Mouse (Mus musculus) midbrain, embryonic 15.5 days (tissue): ENCODE data around the gene Itpr1. TPM values are rescaled to one million over a fixed set of nuclear protein-coding genes. Genes with fewer than 3 reads are reported as not detected.

Source experiments
- ATAC-seq: fragments of 200-750 bp; cut with Nextera tagmentation; replicated peaks from 2 replicates; pipeline ENCODE4 v1.8.0; 2017; ENCODE audit warnings: moderate TSS enrichment
- H3K27ac ChIP-seq: fragments of 300-500 bp; sonication (generic); 2 replicates; pipeline ENCODE4 v1.5.1; 2015; ENCODE audit warnings: mild to moderate bottlenecking, inconsistent platforms
- H3K27me3 ChIP-seq: fragments of 300-500 bp; sonication (generic); replicated peaks from 2 replicates; pipeline ENCODE4 v1.6.1; 2015; ENCODE audit warnings: inconsistent platforms
- H3K36me3 ChIP-seq: fragments of 300-500 bp; sonication (generic); replicated peaks from 2 replicates; pipeline ENCODE4 v1.6.1; 2015; ENCODE audit warnings: inconsistent platforms
- H3K4me1 ChIP-seq: fragments of 300-500 bp; sonication (generic); 2 replicates; pipeline ENCODE4 v1.6.1; 2015; ENCODE audit warnings: inconsistent platforms
- H3K4me2 ChIP-seq: fragments of 300-500 bp; sonication (generic); 2 replicates; pipeline ENCODE4 v1.6.1; 2015; ENCODE audit warnings: inconsistent platforms, mild to moderate bottlenecking, moderate library complexity
- H3K4me3 ChIP-seq: fragments of 300-500 bp; sonication (generic); 2 replicates; pipeline ENCODE4 v1.5.1; 2015; ENCODE audit warnings: mild to moderate bottlenecking, inconsistent platforms
- H3K9ac ChIP-seq: fragments of 300-500 bp; sonication (generic); 2 replicates; pipeline ENCODE4 v1.6.1; 2015; ENCODE audit warnings: mild to moderate bottlenecking, inconsistent platforms
- H3K9me3 ChIP-seq: fragments of 300-500 bp; sonication (generic); 2 replicates; pipeline ENCODE4 v1.6.1; 2016; ENCODE audit warnings: inconsistent platforms
- WGBS: fragments of 180-500 bp; shearing (Covaris S2); methylation state at CpG from one replicate; pipeline ENCODE4 v1.1.7; 2015; ENCODE audit warnings: mixed read lengths; 5-methylcytosine and 5-hydroxymethylcytosine counted together
- polyA plus RNA-seq: library from polyadenylated mRNA; unstranded; fragments of >200 nt; fragmentation: Nextera tagmentation; extraction: Ambion mirVana; gene quantifications from 2 replicates; pipeline ENCODE4 v1.2.1, GENCODE M21; 2015

The Itpr1 gene
- polyA plus RNA-seq, 1 experiment from 2014 or later: 4.7 TPM

DNA sequence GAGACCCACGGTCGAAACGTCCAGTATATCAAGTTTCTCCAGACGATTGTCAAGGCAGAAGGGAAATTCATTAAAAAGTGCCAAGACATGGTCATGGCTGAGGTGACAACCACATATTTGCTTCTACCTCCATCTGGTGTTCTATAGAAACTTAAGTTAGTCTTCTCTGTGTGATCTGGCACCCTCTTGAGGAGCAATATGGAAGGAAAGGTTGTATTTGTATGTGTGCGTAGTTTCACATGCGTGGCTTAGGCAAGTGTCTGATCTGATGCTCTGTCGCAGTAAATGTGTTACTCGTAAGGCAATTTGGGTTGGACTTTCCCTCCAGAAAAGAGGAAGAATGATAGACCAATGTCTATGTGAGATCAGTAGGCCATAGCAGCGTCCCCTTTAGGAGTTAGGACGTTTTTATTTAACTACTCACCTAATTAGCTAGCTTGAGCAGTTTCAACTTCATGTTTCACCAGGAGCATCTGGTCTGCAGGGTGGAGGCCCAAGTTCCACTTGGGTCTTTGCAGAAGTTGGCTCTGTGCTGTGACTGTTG is 188.6 kb downstream of the Itpr1 start:
- WGBS: 94% methylated on average over 10 of the region's 10 CpGs
- Histone ChIP-seq H3K4me2 (no peak overlapping the region), H3K27me3 (no peaks in the 10 kb centered on the region), H3K4me1 (no peaks in the 10 kb centered on the region), H3K4me3 (no peak overlapping the region), H3K36me3 (no peaks in the 10 kb centered on the region), H3K27ac (no peak overlapping the region), H3K9me3 (no peaks in the 10 kb centered on the region), H3K9ac (no peak overlapping the region)
- ATAC-seq: no peak

DNA sequence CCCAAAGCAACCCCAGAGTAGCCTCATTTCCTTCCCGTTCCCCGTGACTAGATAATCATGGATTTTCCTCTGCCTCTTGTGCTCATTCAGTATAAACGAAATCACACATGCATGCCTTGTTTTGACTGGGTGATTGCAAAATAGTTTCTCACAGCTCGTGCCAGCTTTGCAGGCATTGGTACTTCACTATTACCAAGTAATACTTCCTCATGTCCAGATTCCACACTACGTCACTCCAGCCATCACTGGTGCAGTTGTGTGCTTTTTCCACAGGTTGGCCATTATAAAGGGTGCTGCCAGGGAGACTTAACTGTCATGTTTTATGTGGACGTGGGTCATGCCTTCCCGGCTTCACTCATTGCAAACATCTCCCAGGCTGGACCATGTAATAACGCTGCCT is 191.8 kb downstream of the Itpr1 start:
- no peaks in the 10 kb centered on the region for H3K27me3 ChIP-seq
- WGBS: 91% methylated on average over 8 of the region's 8 CpGs
- H3K4me1 ChIP-seq: no peaks in the 10 kb centered on the region
- no peaks in the 10 kb centered on the region for H3K9me3 ChIP-seq
- H3K27ac ChIP-seq: no peak overlapping the region
- H3K36me3 ChIP-seq: no peaks in the 10 kb centered on the region
- H3K4me2 ChIP-seq: no peak overlapping the region
- H3K4me3 ChIP-seq: no peak overlapping the region
- no peak overlapping the region for H3K9ac ChIP-seq
- no peak for ATAC-seq

DNA sequence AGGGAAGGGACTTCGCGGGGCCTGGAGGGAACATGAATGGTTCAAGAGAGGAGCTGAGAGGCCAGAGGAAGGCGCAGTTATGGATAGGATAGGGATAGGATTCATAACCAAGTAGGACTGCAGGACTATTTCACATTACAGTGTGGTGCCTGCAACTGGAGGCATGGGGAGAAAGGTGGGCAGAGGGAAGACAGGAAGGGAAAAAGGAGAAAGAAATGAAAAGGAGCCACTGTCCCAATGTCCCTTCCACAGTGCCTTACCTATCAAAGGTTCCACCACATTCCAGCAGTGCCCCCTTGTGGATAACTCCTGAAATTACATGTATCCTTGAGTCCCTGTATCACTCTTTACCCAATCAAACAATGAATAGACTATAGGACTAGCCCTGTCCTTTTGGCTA is 195.2 kb downstream of the Itpr1 start:
- H3K9ac ChIP-seq: no peak overlapping the region
- no peaks in the 10 kb centered on the region for H3K27me3 ChIP-seq
- H3K4me3 ChIP-seq: no peak overlapping the region
- no peaks in the 10 kb centered on the region for H3K4me1 ChIP-seq
- peak; percentile 86 for ATAC-seq
- H3K27ac ChIP-seq: no peak overlapping the region
- WGBS: 90% methylated on average over 3 of the region's 3 CpGs
- no peak overlapping the region for H3K4me2 ChIP-seq
- H3K9me3 ChIP-seq: no peaks in the 10 kb centered on the region
- H3K36me3 ChIP-seq: no peaks in the 10 kb centered on the region

DNA sequence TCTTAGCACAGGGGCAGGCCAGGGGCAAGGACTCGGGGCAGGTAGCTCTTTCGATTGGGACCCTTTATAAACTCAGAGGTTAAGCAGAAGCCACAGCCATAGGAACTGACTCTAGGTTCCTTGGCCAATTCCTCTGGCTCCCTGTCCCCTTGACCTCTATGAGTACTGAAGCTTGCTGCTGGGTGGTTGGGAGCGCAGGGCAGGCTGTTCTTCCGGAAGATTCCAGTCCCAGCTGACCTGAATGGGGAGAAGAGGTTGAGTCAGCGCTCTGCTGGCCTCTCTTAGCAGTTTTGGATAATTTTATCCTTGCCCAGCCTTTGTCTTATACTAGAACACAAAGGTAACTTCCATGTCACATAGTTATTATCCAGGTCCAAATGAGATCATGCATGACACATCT is 195.8 kb downstream of the Itpr1 start:
- no peak overlapping the region for H3K9ac ChIP-seq
- no peak overlapping the region for H3K27ac ChIP-seq
- 96% methylated on average over 5 of the region's 5 CpGs for WGBS
- no peak overlapping the region for H3K4me2 ChIP-seq
- H3K4me3 ChIP-seq: no peak overlapping the region
- no peaks in the 10 kb centered on the region for H3K36me3 ChIP-seq
- no peaks in the 10 kb centered on the region for H3K9me3 ChIP-seq
- no peaks in the 10 kb centered on the region for H3K4me1 ChIP-seq
- no peaks in the 10 kb centered on the region for H3K27me3 ChIP-seq
- peak; percentile 19; the same call in 1 of the 2 replicates for ATAC-seq

DNA sequence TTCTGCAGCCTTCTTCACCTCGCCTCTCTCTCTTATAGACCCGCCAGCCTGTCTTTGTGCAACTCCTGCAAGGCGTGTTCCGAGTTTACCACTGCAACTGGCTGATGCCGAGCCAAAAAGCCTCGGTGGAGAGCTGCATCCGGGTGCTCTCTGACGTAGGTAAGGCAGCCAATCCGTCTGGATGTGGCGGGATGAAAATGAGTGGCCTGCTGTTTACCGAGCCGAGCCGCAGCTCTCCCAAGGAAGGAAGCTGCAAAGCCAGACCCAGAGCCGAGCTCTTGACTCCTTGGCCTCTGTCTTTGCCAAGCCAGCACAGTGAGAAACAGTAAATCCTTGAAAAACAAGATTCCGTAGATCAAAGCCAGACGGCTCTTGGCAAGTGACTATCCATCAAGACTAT is 197.9 kb downstream of the Itpr1 start:
- Histone ChIP-seq H3K9ac (no peak overlapping the region), H3K27me3 (no peaks in the 10 kb centered on the region), H3K27ac (no peak overlapping the region), H3K9me3 (no peaks in the 10 kb centered on the region), H3K4me3 (no peak overlapping the region), H3K4me2 (no peak overlapping the region), H3K36me3 (no peaks in the 10 kb centered on the region), H3K4me1 (no peaks in the 10 kb centered on the region)
- 87% methylated on average over 16 of the region's 16 CpGs for WGBS
- ATAC-seq: no peak

DNA sequence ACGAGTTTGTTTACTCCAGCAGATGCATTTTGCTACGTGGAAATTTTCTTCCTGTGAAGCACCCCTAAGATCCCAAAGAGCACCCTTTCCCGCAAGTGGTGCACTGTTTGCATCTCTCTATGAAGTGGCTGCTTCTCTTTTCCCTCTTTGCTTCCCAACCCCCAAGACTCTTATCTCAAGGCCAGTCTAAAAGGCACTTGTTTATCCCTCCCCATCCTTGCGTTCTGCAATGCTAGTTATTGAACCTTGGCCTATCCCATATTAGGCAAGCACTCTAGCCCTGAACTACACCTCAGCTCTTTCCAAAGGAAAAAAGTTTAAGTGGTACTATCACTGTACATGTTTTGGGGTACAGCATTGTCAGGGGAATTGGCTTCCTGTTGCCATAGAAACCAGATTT is 198.3 kb downstream of the Itpr1 start:
- Histone ChIP-seq H3K27ac (no peak overlapping the region), H3K4me3 (no peak overlapping the region), H3K9ac (no peak overlapping the region), H3K9me3 (no peaks in the 10 kb centered on the region), H3K36me3 (no peaks in the 10 kb centered on the region), H3K27me3 (no peaks in the 10 kb centered on the region), H3K4me2 (no peak overlapping the region), H3K4me1 (no peaks in the 10 kb centered on the region)
- ATAC-seq: no peak
- WGBS: 81% methylated on average over 4 of the region's 4 CpGs

DNA sequence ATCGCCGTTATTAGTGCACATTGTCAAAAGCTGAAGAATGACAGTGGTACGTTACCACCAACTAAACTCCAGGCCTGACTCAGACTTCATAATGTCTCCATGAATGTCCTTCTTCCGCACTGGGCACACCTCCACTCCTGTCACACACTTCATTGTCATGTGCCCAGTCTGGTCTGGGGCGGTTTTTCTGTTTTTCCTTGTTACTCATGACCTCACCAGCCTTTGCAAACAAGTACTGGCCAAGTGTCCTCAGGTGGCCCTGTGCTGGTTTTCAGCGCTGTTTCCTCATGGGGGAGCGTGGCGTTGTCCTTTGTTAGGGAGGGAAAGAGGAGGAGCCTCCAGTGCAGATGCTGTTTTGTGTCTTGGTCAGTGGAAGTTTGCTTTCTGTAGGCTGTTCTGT is 200.1 kb downstream of the Itpr1 start:
- Histone ChIP-seq H3K4me2 (no peak overlapping the region), H3K9ac (no peak overlapping the region), H3K27me3 (no peaks in the 10 kb centered on the region), H3K9me3 (no peaks in the 10 kb centered on the region), H3K36me3 (no peaks in the 10 kb centered on the region), H3K4me3 (no peak overlapping the region), H3K4me1 (no peaks in the 10 kb centered on the region), H3K27ac (no peak overlapping the region)
- ATAC-seq: no peak
- WGBS: 91% methylated on average over 8 of the region's 8 CpGs

DNA sequence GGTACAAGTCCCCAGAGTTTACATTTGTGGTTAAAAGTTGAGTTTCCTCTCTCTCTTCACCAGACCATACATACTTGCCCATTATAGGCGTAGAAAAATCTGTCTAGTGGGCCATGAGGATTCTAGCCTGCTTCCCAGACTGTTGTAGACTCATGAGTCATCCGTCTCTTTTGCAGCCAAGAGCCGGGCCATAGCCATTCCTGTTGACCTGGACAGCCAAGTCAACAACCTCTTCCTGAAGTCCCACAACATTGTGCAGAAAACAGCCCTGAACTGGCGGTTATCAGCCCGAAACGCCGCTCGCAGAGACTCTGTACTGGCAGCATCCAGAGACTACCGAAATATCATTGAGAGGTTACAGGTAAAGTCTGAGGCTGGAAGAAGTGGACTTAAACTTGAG is 200.7 kb downstream of the Itpr1 start:
- H3K4me1 ChIP-seq: no peaks in the 10 kb centered on the region
- no peak overlapping the region for H3K4me2 ChIP-seq
- ATAC-seq: no peak
- no peak overlapping the region for H3K4me3 ChIP-seq
- H3K9me3 ChIP-seq: no peaks in the 10 kb centered on the region
- 96% methylated on average over 9 of the region's 9 CpGs for WGBS
- no peak overlapping the region for H3K9ac ChIP-seq
- no peaks in the 10 kb centered on the region for H3K27me3 ChIP-seq
- H3K27ac ChIP-seq: no peak overlapping the region
- no peaks in the 10 kb centered on the region for H3K36me3 ChIP-seq

DNA sequence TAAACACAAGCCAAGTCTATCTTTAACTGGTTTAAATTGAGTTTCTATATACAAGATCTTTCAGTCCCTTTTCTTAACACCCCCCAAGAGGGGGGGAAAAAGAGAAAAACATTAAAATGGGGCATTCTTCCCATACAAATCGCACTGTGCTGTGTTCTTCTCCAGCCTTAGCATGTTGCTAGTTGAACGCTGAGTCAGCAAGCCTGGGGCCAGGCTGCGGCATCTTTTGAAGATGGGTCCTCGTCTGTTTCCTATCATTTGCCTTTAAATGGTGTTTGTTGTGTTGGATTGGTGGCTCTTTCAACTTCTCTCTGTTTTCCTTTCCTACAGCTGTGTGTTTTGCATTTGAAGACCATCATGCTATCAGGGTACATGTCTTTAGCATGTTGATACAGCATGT is 203.0 kb downstream of the Itpr1 start:
- Histone ChIP-seq H3K27me3 (no peaks in the 10 kb centered on the region), H3K27ac (no peak overlapping the region), H3K9ac (no peak overlapping the region), H3K4me1 (no peaks in the 10 kb centered on the region), H3K4me2 (no peak overlapping the region), H3K9me3 (no peaks in the 10 kb centered on the region), H3K36me3 (no peaks in the 10 kb centered on the region), H3K4me3 (no peak overlapping the region)
- WGBS: 87% methylated on average over 4 of the region's 4 CpGs
- no peak for ATAC-seq

DNA sequence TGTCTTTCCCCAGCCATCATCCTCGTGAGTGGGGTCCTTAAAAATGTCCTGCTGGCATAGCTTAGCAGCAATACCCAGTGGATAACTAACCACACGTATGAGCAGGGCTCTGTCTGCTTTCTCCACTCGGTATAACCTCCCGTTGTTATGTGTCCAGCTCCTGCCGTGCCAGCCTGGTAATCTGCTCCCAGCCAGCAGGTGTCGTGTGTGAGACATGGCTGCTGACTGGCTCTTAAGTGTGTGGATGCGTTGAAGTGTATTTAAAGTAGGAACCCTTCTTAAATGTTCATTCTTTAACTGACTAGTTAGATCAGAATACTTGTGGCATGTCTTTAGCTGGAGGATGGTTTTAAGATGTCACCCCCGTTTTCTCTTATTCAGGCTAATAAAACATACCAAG is 204.6 kb downstream of the Itpr1 start:
- Histone ChIP-seq H3K4me2 (no peak overlapping the region), H3K9ac (no peak overlapping the region), H3K4me3 (no peak overlapping the region), H3K36me3 (no peaks in the 10 kb centered on the region), H3K27ac (no peak overlapping the region), H3K27me3 (no peaks in the 10 kb centered on the region), H3K4me1 (no peaks in the 10 kb centered on the region), H3K9me3 (no peaks in the 10 kb centered on the region)
- peak; percentile 95 for ATAC-seq
- WGBS: 37% methylated on average over 8 of the region's 8 CpGs

DNA sequence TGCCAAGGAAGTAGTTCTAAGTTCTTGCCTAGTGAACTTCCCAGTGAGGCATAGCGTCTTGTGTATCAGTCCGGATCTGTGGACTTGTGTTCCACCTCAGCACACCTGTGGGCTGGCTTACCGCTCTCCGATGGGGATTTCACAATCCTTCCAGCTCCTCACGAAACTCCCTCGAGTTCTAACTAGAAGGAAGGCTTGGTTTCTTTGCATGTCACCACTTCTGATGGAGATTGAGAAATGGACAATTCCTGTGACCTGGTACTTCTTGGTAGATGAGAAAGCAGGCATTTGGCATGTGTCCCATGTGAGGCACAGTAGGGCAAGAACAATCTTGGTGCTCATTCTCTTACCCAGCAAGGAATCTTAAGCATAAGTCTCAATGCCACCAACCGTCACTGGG is 205.3 kb downstream of the Itpr1 start:
- WGBS: 93% methylated on average over 7 of the region's 7 CpGs
- Histone ChIP-seq H3K36me3 (no peaks in the 10 kb centered on the region), H3K27me3 (no peaks in the 10 kb centered on the region), H3K4me1 (no peaks in the 10 kb centered on the region), H3K9me3 (no peaks in the 10 kb centered on the region), H3K4me3 (no peak overlapping the region), H3K27ac (no peak overlapping the region), H3K4me2 (no peak overlapping the region), H3K9ac (no peak overlapping the region)
- no peak for ATAC-seq

DNA sequence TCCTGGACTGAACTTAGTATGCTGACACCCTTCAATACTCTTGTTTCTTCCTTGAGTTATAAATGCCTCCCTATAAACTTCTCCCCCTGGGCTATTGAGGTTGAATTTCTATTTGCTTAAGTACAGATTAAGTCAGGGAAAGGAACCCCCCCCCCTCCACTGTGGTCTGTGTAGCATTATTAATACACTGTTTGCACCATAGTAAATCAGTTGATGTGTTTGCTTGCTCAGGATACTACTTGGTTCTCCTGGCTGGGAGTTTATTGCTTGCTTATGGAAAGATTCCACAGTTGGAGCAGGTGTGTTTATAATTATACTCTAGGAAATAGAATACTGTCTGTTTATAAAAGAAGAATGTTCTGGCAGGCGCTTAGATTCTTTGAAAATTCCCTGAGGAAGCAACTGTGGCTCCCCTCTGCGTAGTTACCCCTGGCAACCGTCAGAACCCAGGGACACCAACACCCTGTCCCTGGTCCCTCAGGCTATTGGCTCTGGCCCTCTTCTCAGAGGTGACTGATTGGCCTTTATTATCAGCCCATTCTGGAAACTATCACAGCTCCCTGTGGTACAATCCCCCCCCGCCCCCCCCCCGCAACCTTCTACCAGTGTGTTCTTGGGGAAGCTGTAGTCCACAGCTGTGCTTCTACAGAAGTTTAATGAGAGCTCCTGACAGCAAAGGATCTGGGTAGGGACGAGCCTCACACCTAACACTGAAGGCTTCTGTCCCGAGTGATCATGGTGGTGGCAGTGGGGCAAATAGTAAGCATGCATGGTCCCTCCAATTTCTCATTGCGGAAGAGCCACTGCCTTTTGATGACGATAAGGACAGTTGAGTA is 212.1 kb downstream of the Itpr1 start:
- H3K9ac ChIP-seq: no peak overlapping the region
- no peaks in the 10 kb centered on the region for H3K36me3 ChIP-seq
- ATAC-seq: peak; percentile 50
- H3K4me3 ChIP-seq: no peak overlapping the region
- H3K4me1 ChIP-seq: peaks cover 15% of the 10 kb centered on the region
- H3K9me3 ChIP-seq: no peaks in the 10 kb centered on the region
- no peak overlapping the region for H3K4me2 ChIP-seq
- H3K27ac ChIP-seq: no peak overlapping the region
- H3K27me3 ChIP-seq: no peaks in the 10 kb centered on the region
- 61% methylated on average over 9 of the region's 9 CpGs for WGBS

DNA sequence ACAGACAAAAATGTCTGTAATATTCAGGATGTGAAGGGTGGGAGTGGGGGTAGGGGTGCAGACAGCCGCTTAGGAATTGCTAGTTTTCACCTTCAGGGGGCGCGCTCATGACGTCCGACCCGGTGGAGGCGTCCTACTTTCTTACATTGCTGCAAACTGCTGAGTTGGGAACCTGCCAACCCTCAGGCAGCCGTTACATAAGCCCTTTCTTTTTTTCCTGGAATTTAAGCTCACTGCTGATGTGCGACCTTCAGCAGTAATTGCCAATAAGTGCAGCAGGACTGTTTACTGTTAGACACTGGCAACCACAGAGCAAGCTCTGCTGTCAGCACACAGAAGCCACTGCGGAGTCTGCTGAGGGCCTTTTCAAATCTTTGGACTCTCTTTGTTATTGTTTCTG is 213.9 kb downstream of the Itpr1 start:
- Histone ChIP-seq H3K27me3 (no peaks in the 10 kb centered on the region), H3K36me3 (no peaks in the 10 kb centered on the region), H3K27ac (peak overlapping the region; percentile 43; the same call in 1 of the 2 replicates), H3K4me3 (no peak overlapping the region), H3K9me3 (no peaks in the 10 kb centered on the region), H3K9ac (no peak overlapping the region), H3K4me2 (peak overlapping the region; percentile 12; the same call in 1 of the 2 replicates), H3K4me1 (peaks cover 15% of the 10 kb centered on the region)
- peak; percentile 79 for ATAC-seq
- WGBS: 9% methylated on average over 10 of the region's 10 CpGs
